Mouse (Mus musculus): ENCODE data around the gene Tgm1.

DNA sequence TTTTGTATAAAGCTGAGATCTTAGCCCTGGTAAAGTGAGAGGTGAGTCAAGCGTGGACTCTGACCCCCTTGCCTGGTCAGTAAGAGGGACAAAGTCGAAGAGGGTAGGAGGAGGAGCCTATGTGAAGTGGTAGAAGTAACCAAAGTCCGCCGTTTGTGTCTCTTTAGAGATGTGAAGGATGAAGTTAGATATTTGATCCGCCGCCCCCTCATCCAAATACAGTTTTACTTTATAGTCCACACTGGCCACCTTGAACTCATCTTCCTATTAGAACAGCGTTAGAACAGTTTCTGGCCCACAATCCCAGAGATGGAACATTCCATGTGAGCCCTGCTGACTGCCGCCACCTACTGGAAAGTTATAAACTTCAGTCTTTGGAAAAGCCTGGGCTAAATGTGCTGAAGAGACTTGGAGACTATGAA lies 44.6 kb upstream of the Tgm1 start, which contains the start of gene Cideb:
- TF ChIP-seq POLR2A (IDR thresholded peaks at IDR 0.05; ENCODE audit: borderline replicate concordance, extremely low read depth, insufficient read depth, insufficient read length, poor library complexity, severe bottlenecking) (no peak), CTCF (IDR thresholded peaks at IDR 0.05; ENCODE audit: borderline replicate concordance, extremely low read depth, insufficient read depth, insufficient read length) (peak; percentile 70; the same call in 1 of the 2 replicates)
